Comparison of ENCODE assay signal across 8 mouse cellular contexts in genomic region chr10:75921726-75922560, GRCm38 (mm10). TPM values are rescaled to one million over a fixed set of nuclear protein-coding genes. Genes with fewer than 3 reads are reported as not detected.
A peak's percentile ranks its signal among the peaks of the same experiment; 100 is the strongest.
DNase-seq lines count a peak whose midpoint lies in the region; ATAC-seq and TF ChIP-seq lines count a peak whose summit lies in the region.

No protein-coding gene starts in this region.

- H3K79me3 ChIP-seq in C2C12 (ENCODE audit: low read depth) = peaks cover 43% of the 10 kb centered on the region

- peak overlapping the region; percentile 69 for H3ac ChIP-seq in C2C12 (ENCODE audit: control insufficient read depth, insufficient read length, low read depth)

- no peak for TF ChIP-seq CTCF in C2C12 (IDR thresholded peaks at IDR 0.05; ENCODE audit: control insufficient read depth, insufficient read depth, insufficient read length)

- no peak for DNase-seq in heart, adult 18-20 months
- peak; percentile 67 to 74 for DNase-seq in cerebellum, postnatal 10 days
- DNase-seq in hindbrain, embryonic 10.5 days (ENCODE audit: low spot score) = no peak
- DNase-seq in layer of hippocampus, adult 8-10 months (ENCODE audit: low spot score in 2 of 2) = no peak

- peaks cover 4% of the 10 kb centered on the region; the same call in 1 of the 2 replicates for H3K27me3 ChIP-seq in heart, embryonic 11.5 days (ENCODE audit: control insufficient read depth, insufficient read depth, low read length)
- H3K27me3 ChIP-seq in C2C12 (ENCODE audit: control insufficient read depth, insufficient read depth, insufficient read length) = no peaks in the 10 kb centered on the region
- 0 out of 2 replicates have a peak, but pooled peaks cover 5% of the 10 kb centered on the region for H3K27me3 ChIP-seq in hindbrain, embryonic 10.5 days (ENCODE audit: insufficient read depth, poor library complexity, severe bottlenecking)
- peaks cover 19% of the 10 kb centered on the region; the same call in 1 of the 2 replicates for H3K27me3 ChIP-seq in liver, embryonic 12.5 days (replicated peaks)
- no peaks in the 10 kb centered on the region for H3K27me3 ChIP-seq in stomach, embryonic 14.5 days (ENCODE audit: control insufficient read depth, insufficient read depth, low read length)

- no peaks in the 10 kb centered on the region for H3K9me3 ChIP-seq in heart, embryonic 11.5 days (replicated peaks; ENCODE audit: control insufficient read depth, low read length)
- H3K9me3 ChIP-seq in hindbrain, embryonic 10.5 days = no peaks in the 10 kb centered on the region
- H3K9me3 ChIP-seq in liver, embryonic 12.5 days (replicated peaks) = no peaks in the 10 kb centered on the region
- no peaks in the 10 kb centered on the region for H3K9me3 ChIP-seq in stomach, embryonic 14.5 days (ENCODE audit: control insufficient read depth, low read depth, low read length)

- peaks cover 56% of the 10 kb centered on the region for H3K79me2 ChIP-seq in C2C12 (ENCODE audit: control insufficient read depth, insufficient read depth)

- H3K4me3 ChIP-seq in heart, embryonic 11.5 days (ENCODE audit: low read depth, low read length) = peak overlapping the region; percentile 66
- H3K4me3 ChIP-seq in C2C12 (ENCODE audit: insufficient read depth, poor library complexity, severe bottlenecking) = peak overlapping the region; percentile 97
- H3K4me3 ChIP-seq in hindbrain, embryonic 10.5 days = peak overlapping the region; percentile 83
- H3K4me3 ChIP-seq in liver, embryonic 12.5 days = peak overlapping the region; percentile 91
- peak overlapping the region; percentile 85 for H3K4me3 ChIP-seq in stomach, embryonic 14.5 days (ENCODE audit: low read depth, low read length)

- H3K4me2 ChIP-seq in heart, embryonic 11.5 days = peak overlapping the region; percentile 87
- peak overlapping the region; percentile 96 for H3K4me2 ChIP-seq in liver, embryonic 12.5 days
- H3K4me2 ChIP-seq in stomach, embryonic 14.5 days (replicated peaks; ENCODE audit: low read depth, low read length) = peak overlapping the region; percentile 81

- peaks cover 14% of the 10 kb centered on the region for H3K4me1 ChIP-seq in heart, embryonic 11.5 days (ENCODE audit: control insufficient read depth, insufficient read depth, low read length)
- peaks cover 49% of the 10 kb centered on the region for H3K4me1 ChIP-seq in hindbrain, embryonic 10.5 days (replicated peaks)
- H3K4me1 ChIP-seq in liver, embryonic 12.5 days = peaks cover 48% of the 10 kb centered on the region
- peaks cover 21% of the 10 kb centered on the region; the same call in 1 of the 2 replicates for H3K4me1 ChIP-seq in stomach, embryonic 14.5 days (ENCODE audit: control insufficient read depth, insufficient read depth, low read length)

- ATAC-seq in heart, embryonic 11.5 days (replicated peaks; ENCODE audit: insufficient number of reproducible peaks, low FRiP score, low TSS enrichment) = 0 out of 2 replicates have a peak, but pooled peaks have one; percentile 32
- peak; percentile 47 for ATAC-seq in liver, embryonic 12.5 days
- 0 out of 2 replicates have a peak, but pooled peaks have one; percentile 1 for ATAC-seq in stomach, embryonic 14.5 days (ENCODE audit: insufficient number of reproducible peaks, insufficient read depth, low FRiP score, low read depth)

- H3K27ac ChIP-seq in heart, embryonic 11.5 days (ENCODE audit: low read depth, low read length) = peak overlapping the region; percentile 76
- H3K27ac ChIP-seq in hindbrain, embryonic 10.5 days = peak overlapping the region; percentile 98
- peak overlapping the region; percentile 92 for H3K27ac ChIP-seq in liver, embryonic 12.5 days
- H3K27ac ChIP-seq in stomach, embryonic 14.5 days (ENCODE audit: low read length) = peak overlapping the region; percentile 93

- H3K36me3 ChIP-seq in heart, embryonic 11.5 days (ENCODE audit: control insufficient read depth, insufficient read depth, low read length) = no peaks in the 10 kb centered on the region; the same call in 1 of the 2 replicates
- H3K36me3 ChIP-seq in C2C12 (ENCODE audit: control insufficient read depth, insufficient read depth) = peaks cover 62% of the 10 kb centered on the region
- peaks cover 61% of the 10 kb centered on the region for H3K36me3 ChIP-seq in hindbrain, embryonic 10.5 days
- peaks cover 35% of the 10 kb centered on the region for H3K36me3 ChIP-seq in liver, embryonic 12.5 days
- H3K36me3 ChIP-seq in stomach, embryonic 14.5 days (ENCODE audit: control insufficient read depth, insufficient read depth, low read length) = peaks cover 23% of the 10 kb centered on the region

- WGBS in heart, embryonic 11.5 days (ENCODE audit: insufficient replicate concordance) = 6% methylated on average over 22 of the region's 22 CpGs
- 7% methylated on average over 22 of the region's 22 CpGs for whole genome bisulfite sequencing in hindbrain, embryonic 10.5 days
- 6% methylated on average over 22 of the region's 22 CpGs for WGBS in liver, embryonic 12.5 days (ENCODE audit: insufficient replicate concordance)
- WGBS in stomach, embryonic 14.5 days = 5% methylated on average over 22 of the region's 22 CpGs

- H3K9ac ChIP-seq in heart, embryonic 11.5 days (ENCODE audit: low read depth, low read length) = peak overlapping the region; percentile 92
- H3K9ac ChIP-seq in liver, embryonic 12.5 days = peak overlapping the region; percentile 94
- H3K9ac ChIP-seq in stomach, embryonic 14.5 days (replicated peaks; ENCODE audit: low read depth, low read length) = peak overlapping the region; percentile 62

TF ChIP-seq in C2C12, 6 proteins besides CTCF, POLR2A, EP300 and RAD21:
- TF ChIP-seq MYOD1 (IDR thresholded peaks at IDR 0.05; ENCODE audit: control insufficient read depth, insufficient read length, low read depth) = no peak
- TF ChIP-seq USF1 (IDR thresholded peaks at IDR 0.05; ENCODE audit: low read depth) = no peak
- TF ChIP-seq FOSL1 (IDR thresholded peaks at IDR 0.05; ENCODE audit: insufficient read depth, low read length, poor library complexity, severe bottlenecking) = no peak
- no peak for TF ChIP-seq CEBPB (IDR thresholded peaks at IDR 0.05; ENCODE audit: low read depth)
- no peak for TF ChIP-seq MAX (IDR thresholded peaks at IDR 0.05)
- TF ChIP-seq MYOG (IDR thresholded peaks at IDR 0.05; ENCODE audit: control insufficient read depth, extremely low read depth, insufficient read length) = no peak

RNA-seq across cellular contexts. Expression of gene Smarcb1, which starts 0.5 kb away (rescaled TPM):
- polyA plus RNA-seq in heart, embryonic 11.5 days (2014; fragmentation: Nextera tagmentation; extraction: Ambion mirVana) = 131 and 139 TPM in 2 replicates
- total RNA-seq in heart, adult 18-20 months (2021) = 10 to 100 TPM; 20.5 to 24.2 TPM
- polyA plus RNA-seq in C2C12 (2012; fragmentation: generic; extraction: Trizol) = 133 TPM
- 284 and 332 TPM in 2 replicates for polyA plus RNA-seq in hindbrain, embryonic 10.5 days (2016; fragmentation: Nextera tagmentation; extraction: Ambion mirVana)
- 99.1 and 109 TPM in 2 replicates for polyA plus RNA-seq in liver, embryonic 12.5 days (2016; fragmentation: Nextera tagmentation; extraction: Ambion mirVana)
- polyA plus RNA-seq in stomach, embryonic 14.5 days (2014; fragmentation: Nextera tagmentation; extraction: Ambion mirVana) = 182 and 197 TPM in 2 replicates
- 10 to 100 TPM; 80.7 to 83.2 (median 82.5) TPM for total RNA-seq in layer of hippocampus, adult 8-10 months (2022)

RNA-seq across cellular contexts. Expression of gene Chchd10, which starts 11.0 kb away (rescaled TPM):
- polyA plus RNA-seq in heart, embryonic 11.5 days (2014; fragmentation: Nextera tagmentation; extraction: Ambion mirVana) = 414 and 441 TPM in 2 replicates
- 1,000 to 10,000 TPM; 1,749 to 1,983 TPM for total RNA-seq in heart, adult 18-20 months (2021)
- polyA plus RNA-seq in C2C12 (2012; fragmentation: generic; extraction: Trizol) = 91.1 TPM
- polyA plus RNA-seq in hindbrain, embryonic 10.5 days (2016; fragmentation: Nextera tagmentation; extraction: Ambion mirVana) = 9.3 and 13.1 TPM in 2 replicates
- 101 and 103 TPM in 2 replicates for polyA plus RNA-seq in liver, embryonic 12.5 days (2016; fragmentation: Nextera tagmentation; extraction: Ambion mirVana)
- 40.3 and 47.6 TPM in 2 replicates for polyA plus RNA-seq in stomach, embryonic 14.5 days (2014; fragmentation: Nextera tagmentation; extraction: Ambion mirVana)
- total RNA-seq in layer of hippocampus, adult 8-10 months (2022) = 100 to 1,000 TPM; 299 to 345 (median 314) TPM

RNA-seq across cellular contexts. Expression of gene Mmp11, which starts 14.4 kb away (rescaled TPM):
- 17.5 and 26.0 TPM in 2 replicates for polyA plus RNA-seq in heart, embryonic 11.5 days (2014; fragmentation: Nextera tagmentation; extraction: Ambion mirVana)
- 1 to 10 TPM; 5.0 to 5.2 TPM for total RNA-seq in heart, adult 18-20 months (2021)
- 53.2 TPM for polyA plus RNA-seq in C2C12 (2012; fragmentation: generic; extraction: Trizol)
- 31.0 and 41.3 TPM in 2 replicates for polyA plus RNA-seq in hindbrain, embryonic 10.5 days (2016; fragmentation: Nextera tagmentation; extraction: Ambion mirVana)
- polyA plus RNA-seq in liver, embryonic 12.5 days (2016; fragmentation: Nextera tagmentation; extraction: Ambion mirVana) = 5.7 and 6.0 TPM in 2 replicates
- polyA plus RNA-seq in stomach, embryonic 14.5 days (2014; fragmentation: Nextera tagmentation; extraction: Ambion mirVana) = 47.9 and 59.5 TPM in 2 replicates
- 1 to 10 TPM; 1.7 to 2.6 (median 1.8) TPM for total RNA-seq in layer of hippocampus, adult 8-10 months (2022)

RNA-seq across cellular contexts. Expression of gene Gm867, which starts 18.5 kb away (rescaled TPM):
- 2.3 and 2.8 TPM in 2 replicates for polyA plus RNA-seq in heart, embryonic 11.5 days (2014; fragmentation: Nextera tagmentation; extraction: Ambion mirVana)
- not detected for total RNA-seq in heart, adult 18-20 months (2021)
- 0.35 TPM for polyA plus RNA-seq in C2C12 (2012; fragmentation: generic; extraction: Trizol)
- polyA plus RNA-seq in hindbrain, embryonic 10.5 days (2016; fragmentation: Nextera tagmentation; extraction: Ambion mirVana) = 0.85 and 1.6 TPM in 2 replicates
- polyA plus RNA-seq in liver, embryonic 12.5 days (2016; fragmentation: Nextera tagmentation; extraction: Ambion mirVana) = 18.9 and 19.6 TPM in 2 replicates
- not detected in 2 replicates for polyA plus RNA-seq in stomach, embryonic 14.5 days (2014; fragmentation: Nextera tagmentation; extraction: Ambion mirVana)
- under 1 TPM in 2 of 4 experiments, not detected in 2; 0.51 to 0.70 TPM for total RNA-seq in layer of hippocampus, adult 8-10 months (2022)

RNA-seq across cellular contexts. Expression of gene Vpreb3, which starts 20.9 kb away (rescaled TPM):
- 0.89 and 0.92 TPM in 2 replicates for polyA plus RNA-seq in heart, embryonic 11.5 days (2014; fragmentation: Nextera tagmentation; extraction: Ambion mirVana)
- under 1 TPM in 1 of 2 experiments, not detected in 1; 0.82 TPM for total RNA-seq in heart, adult 18-20 months (2021)
- 0.13 TPM for polyA plus RNA-seq in C2C12 (2012; fragmentation: generic; extraction: Trizol)
- polyA plus RNA-seq in hindbrain, embryonic 10.5 days (2016; fragmentation: Nextera tagmentation; extraction: Ambion mirVana) = 0.37 and 0.61 TPM in 2 replicates
- 0.27 and 0.98 TPM in 2 replicates for polyA plus RNA-seq in liver, embryonic 12.5 days (2016; fragmentation: Nextera tagmentation; extraction: Ambion mirVana)
- 0.88 and 1.3 TPM in 2 replicates for polyA plus RNA-seq in stomach, embryonic 14.5 days (2014; fragmentation: Nextera tagmentation; extraction: Ambion mirVana)
- total RNA-seq in layer of hippocampus, adult 8-10 months (2022) = not detected

Comparison
In these comparisons a context has a peak if more than half of its experiments do, and no peak if none do; other contexts are left out.
1. DNase-seq: peak in cerebellum, postnatal 10 days (2 of 2); none in heart, adult 18-20 months (0 of 2), hindbrain, embryonic 10.5 days (single experiment) and layer of hippocampus, adult 8-10 months (0 of 2).
2. Peak in every context shown above with its lines, with median percentiles within 50 percentile points of each other: ATAC-seq, H3K27ac ChIP-seq, H3K4me2 ChIP-seq, H3K4me3 ChIP-seq and H3K9ac ChIP-seq.